Mouse (Mus musculus) stomach, postnatal 0 days (tissue): ENCODE measurements around the gene 4930578G10Rik.

ENCODE experiments used
- CTCF ChIP-seq: IDR thresholded peaks from 2 replicates; pipeline ENCODE4 v1.5.1; 2016; ENCODE audit warnings: antibody characterized with exemption, low read depth, mild to moderate bottlenecking, moderate library complexity
- EP300 ChIP-seq: optimal IDR thresholded peaks from 2 replicates; pipeline ENCODE3; 2016; ENCODE audit warnings: antibody characterized with exemption

DNA sequence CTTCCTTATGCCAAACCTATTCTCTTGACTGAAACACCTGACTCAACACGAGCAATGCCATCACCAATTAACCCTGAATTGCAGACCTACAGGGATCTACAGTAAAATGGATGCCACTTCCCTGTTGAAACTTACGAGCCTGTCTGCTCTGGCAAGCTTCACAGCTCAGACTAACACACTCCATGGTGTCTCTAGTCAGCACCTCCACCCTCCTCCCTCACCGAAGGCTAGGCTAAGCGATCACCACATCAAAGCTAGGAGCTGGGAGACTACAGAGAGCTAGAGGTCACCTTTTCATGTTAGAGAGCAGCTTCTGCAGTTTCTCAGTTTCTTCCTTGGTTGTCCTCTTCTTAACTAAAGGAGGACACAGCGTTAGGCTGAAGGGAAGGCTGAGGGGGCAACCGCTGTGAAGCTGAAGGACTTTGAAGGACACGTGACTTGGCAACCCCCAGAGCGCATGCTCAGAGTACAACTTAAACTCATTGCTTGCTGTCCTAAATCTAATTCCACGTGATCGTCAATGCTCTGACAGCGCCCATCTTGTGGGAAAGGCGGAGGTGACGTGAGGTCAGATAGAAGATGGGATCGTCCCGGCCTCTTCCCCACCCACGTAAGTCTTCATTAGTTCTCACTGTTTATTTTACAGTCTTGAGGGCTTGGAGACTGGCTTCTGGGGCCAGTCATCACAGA lies 137.5 kb downstream of the 4930578G10Rik start:
- no peak for TF ChIP-seq CTCF
- no peak for TF ChIP-seq EP300
